Mouse (Mus musculus) lung, adult 2 months (tissue): ENCODE results near the gene Pafah2.

ENCODE experiments used
- CTCF ChIP-seq: fragments of 200-500 bp; IDR thresholded peaks from 2 replicates; pipeline ENCODE4 v1.5.1; 2011; ENCODE audit warnings: mild to moderate bottlenecking, low read length, control low read depth; ENCODE audit not compliant: insufficient read depth
- POLR2A ChIP-seq: fragments of 200-500 bp; IDR thresholded peaks from 2 replicates; pipeline ENCODE4 v1.6.1; 2011; ENCODE audit warnings: low read depth, mild to moderate bottlenecking, control low read depth, low read length, borderline replicate concordance; ENCODE audit errors: extremely low read depth

DNA sequence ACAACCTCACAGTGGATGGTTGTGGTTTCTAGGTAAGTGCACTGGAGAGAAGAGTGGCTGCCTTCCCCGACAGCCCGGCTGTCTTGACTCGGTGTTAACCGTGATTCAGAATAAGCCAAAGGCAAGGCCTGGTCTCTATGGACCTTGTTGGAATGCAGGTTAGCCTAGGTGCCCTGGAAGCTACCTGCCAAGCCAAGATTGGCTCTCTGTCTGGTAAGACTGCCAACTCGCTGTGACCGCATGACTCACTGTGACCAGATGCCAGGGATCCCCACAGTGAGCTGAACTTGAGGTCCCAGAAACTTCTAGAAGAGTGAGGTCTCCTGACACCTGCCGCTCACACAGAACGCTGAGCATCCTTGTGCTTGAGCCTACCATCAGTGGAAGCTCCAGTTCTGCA lies 80.8 kb downstream of the Pafah2 start:
- no peak for TF ChIP-seq POLR2A
- TF ChIP-seq CTCF, result no peak
